Mouse (Mus musculus) spleen, adult 2 months (tissue): Measurements from ENCODE around the gene B4galnt2.
A peak's percentile ranks its signal among the peaks of the same experiment; 100 is the strongest.

Experiments used
- CTCF ChIP-seq: fragments of 200-500 bp; IDR thresholded peaks from 2 replicates; pipeline ENCODE4 v1.5.1; 2011; ENCODE audit warnings: mild to moderate bottlenecking, inconsistent platforms; ENCODE audit not compliant: insufficient read depth, insufficient read length, insufficient replicate concordance; ENCODE audit errors: extremely low read depth
- POLR2A ChIP-seq: fragments of 200-500 bp; IDR thresholded peaks from 2 replicates; pipeline ENCODE4 v1.6.1; 2011; ENCODE audit warnings: low read depth, low read length, inconsistent platforms

GRCm38 (mm10) chr11:95842074-95842681 lies 72.5 kb downstream of the B4galnt2 start, which contains the start of gene Abi3:
- TF ChIP-seq POLR2A, result peak; percentile 91
- no peak for TF ChIP-seq CTCF
